Mouse (Mus musculus) embryonic facial prominence, embryonic 11.5 days (tissue): ENCODE results near the gene Bik. TPM values are rescaled to one million over a fixed set of nuclear protein-coding genes. Genes with fewer than 3 reads are reported as not detected.

ENCODE experiments used
- ATAC-seq: fragments of 200-750 bp; cut with Nextera tagmentation; replicated peaks from 2 replicates; pipeline ENCODE4 v1.8.0; 2017; ENCODE audit warnings: low read depth; ENCODE audit not compliant: insufficient number of reproducible peaks, low FRiP score, low TSS enrichment
- DNase-seq: peaks from one replicate; pipeline ENCODE4 v3.0.0-alpha.2; 2015; ENCODE audit warnings: low spot score
- H3K27ac ChIP-seq: fragments of 300-500 bp; sonication (generic); replicated peaks from 2 replicates; pipeline ENCODE4 v1.5.1; 2014; ENCODE audit warnings: mild to moderate bottlenecking, low read depth, low read length, control low read depth
- H3K27me3 ChIP-seq: fragments of 300-500 bp; sonication (generic); 2 replicates; pipeline ENCODE4 v1.6.1; 2014; ENCODE audit warnings: mild to moderate bottlenecking, low read length, moderate library complexity, mixed read lengths; ENCODE audit not compliant: control insufficient read depth, insufficient read depth
- H3K36me3 ChIP-seq: fragments of 300-500 bp; sonication (generic); replicated peaks from 2 replicates; pipeline ENCODE4 v1.6.1; 2014; ENCODE audit warnings: low read depth, mild to moderate bottlenecking, low read length, moderate library complexity, mixed read lengths; ENCODE audit not compliant: control insufficient read depth, insufficient read depth
- H3K4me1 ChIP-seq: fragments of 300-500 bp; sonication (generic); 2 replicates; pipeline ENCODE4 v1.6.1; 2014; ENCODE audit warnings: low read length, mixed read lengths; ENCODE audit not compliant: control insufficient read depth, insufficient read depth
- H3K4me2 ChIP-seq: fragments of 300-500 bp; sonication (generic); 2 replicates; pipeline ENCODE4 v1.6.1; 2014; ENCODE audit warnings: low read depth, mild to moderate bottlenecking, control low read depth, low read length, moderate library complexity
- H3K4me3 ChIP-seq: fragments of 300-500 bp; sonication (generic); 2 replicates; pipeline ENCODE4 v1.5.1; 2014; ENCODE audit warnings: low read depth, low read length, control low read depth
- H3K9ac ChIP-seq: fragments of 300-500 bp; sonication (generic); replicated peaks from 2 replicates; pipeline ENCODE4 v1.6.1; 2014; ENCODE audit warnings: mild to moderate bottlenecking, control low read depth, low read length
- H3K9me3 ChIP-seq: fragments of 300-500 bp; sonication (generic); replicated peaks from 2 replicates; pipeline ENCODE4 v1.6.1; 2016; ENCODE audit warnings: mild to moderate bottlenecking, low read length, inconsistent platforms, mixed read lengths; ENCODE audit not compliant: control insufficient read depth
- WGBS: fragments of 180-500 bp; shearing (Covaris S2); extraction: QIAGEN DNeasy Blood & Tissue Kit; methylation state at CpG from one replicate; pipeline ENCODE4 v1.1.7; 2014; 5-methylcytosine and 5-hydroxymethylcytosine counted together
- polyA plus RNA-seq: library from polyadenylated mRNA; unstranded; fragments of >200 nt; fragmentation: Nextera tagmentation; extraction: Ambion mirVana; gene quantifications from 2 replicates; pipeline ENCODE4 v1.2.1, GENCODE M21; 2014

The Bik gene
- polyA plus RNA-seq, 1 experiment from 2014 or later = 2.7 TPM

DNA sequence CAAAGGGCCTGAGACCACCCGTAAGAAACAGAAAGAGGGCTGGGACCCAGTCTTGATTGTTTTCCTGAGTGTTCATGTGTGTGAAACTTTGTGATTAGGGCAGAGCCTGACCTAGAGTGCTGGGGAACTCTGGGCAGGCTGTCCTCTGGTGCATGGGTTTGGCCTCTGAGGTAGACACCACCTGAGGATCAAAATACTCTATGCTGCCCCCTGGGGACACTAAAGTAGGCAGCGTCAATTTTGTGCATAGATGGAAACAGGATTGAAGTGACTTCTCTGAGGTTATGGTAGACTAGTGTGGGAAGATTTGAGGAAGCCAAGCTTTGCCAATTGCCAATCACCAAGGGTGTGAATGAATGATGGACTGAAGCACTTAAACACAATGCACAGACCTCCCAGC, 44.0 kb downstream of the Bik start:
- H3K4me1 ChIP-seq = no peaks in the 10 kb centered on the region
- H3K9ac ChIP-seq = no peak overlapping the region
- no peaks in the 10 kb centered on the region for H3K9me3 ChIP-seq
- H3K27me3 ChIP-seq = no peaks in the 10 kb centered on the region
- no peak overlapping the region for H3K27ac ChIP-seq
- 71% methylated on average over 2 of the region's 2 CpGs for WGBS
- DNase-seq (no peak), ATAC-seq (no peak)
- no peak overlapping the region for H3K4me3 ChIP-seq
- H3K4me2 ChIP-seq = no peak overlapping the region
- no peaks in the 10 kb centered on the region for H3K36me3 ChIP-seq

DNA sequence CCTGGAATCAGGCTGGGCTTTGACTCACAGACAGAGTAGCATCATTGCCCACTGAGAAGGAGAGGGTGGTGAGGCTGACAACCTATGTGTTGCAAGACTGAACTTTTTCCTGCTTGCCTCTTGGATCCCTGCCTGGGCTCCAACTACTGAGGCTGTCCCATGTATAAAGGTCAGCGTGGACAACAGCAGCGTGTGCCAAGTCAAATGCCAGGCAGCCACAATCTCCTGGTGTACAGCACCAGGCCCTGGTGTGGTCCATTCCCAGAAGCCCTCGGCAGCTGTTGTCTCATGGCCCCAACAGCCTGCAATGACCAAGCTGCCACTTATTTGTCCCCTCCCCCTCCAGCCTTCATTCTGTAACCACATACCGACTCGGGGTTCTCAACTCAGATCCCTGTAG, 45.0 kb downstream of the Bik start:
- 89% methylated on average over 5 of the region's 5 CpGs for WGBS

GRCm38 (mm10) chr15:83572132-83572531, 45.5 kb downstream of the Bik start:
- Histone ChIP-seq H3K4me2 (no peak overlapping the region), H3K9ac (no peak overlapping the region), H3K36me3 (peaks cover 9% of the 10 kb centered on the region), H3K9me3 (no peaks in the 10 kb centered on the region), H3K27me3 (no peaks in the 10 kb centered on the region), H3K4me1 (no peaks in the 10 kb centered on the region), H3K27ac (no peak overlapping the region), H3K4me3 (no peak overlapping the region)
- ATAC-seq (no peak), DNase-seq (no peak)
- 81% methylated on average over 4 of the region's 4 CpGs for WGBS

More for the DNA sequence above, 45.0 kb downstream of the Bik start:
- Histone ChIP-seq H3K27ac (no peak overlapping the region), H3K27me3 (no peaks in the 10 kb centered on the region), H3K9me3 (no peaks in the 10 kb centered on the region), H3K4me2 (no peak overlapping the region), H3K4me1 (no peaks in the 10 kb centered on the region), H3K36me3 (peaks cover 7% of the 10 kb centered on the region), H3K9ac (no peak overlapping the region), H3K4me3 (no peak overlapping the region)
- no peak for DNase-seq
- no peak for ATAC-seq

DNA sequence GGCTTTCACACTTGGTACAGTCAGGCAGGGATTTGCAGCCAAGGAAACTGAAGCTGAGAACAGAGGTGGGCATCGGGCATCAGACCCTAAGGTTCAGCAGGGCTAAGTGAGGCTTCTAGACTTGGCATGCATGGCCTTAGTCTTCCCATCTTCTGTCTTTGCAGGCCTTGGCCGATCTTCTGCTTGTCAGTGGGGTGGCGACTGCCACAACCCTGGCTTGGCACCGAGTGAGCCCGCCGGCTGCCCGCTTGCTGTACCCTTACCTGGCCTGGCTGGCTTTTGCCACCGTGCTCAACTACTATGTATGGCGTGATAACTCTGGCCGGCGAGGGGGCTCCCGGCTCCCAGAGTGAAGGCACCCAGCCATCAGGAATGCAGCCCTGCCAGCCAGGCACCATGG, 46.9 kb downstream of the Bik start:
- ATAC-seq (no peak), DNase-seq (no peak)
- Histone ChIP-seq H3K4me1 (no peaks in the 10 kb centered on the region), H3K9ac (no peak overlapping the region), H3K9me3 (no peaks in the 10 kb centered on the region), H3K36me3 (peaks cover 9% of the 10 kb centered on the region), H3K27me3 (no peaks in the 10 kb centered on the region), H3K4me2 (no peak overlapping the region), H3K27ac (no peak overlapping the region), H3K4me3 (no peak overlapping the region)
- 96% methylated on average over 12 of the region's 12 CpGs for WGBS

- ATAC-seq = no peak
Observed at GRCm38 (mm10) chr15:83574731-83575351, 48.2 kb downstream of the Bik start.

DNA sequence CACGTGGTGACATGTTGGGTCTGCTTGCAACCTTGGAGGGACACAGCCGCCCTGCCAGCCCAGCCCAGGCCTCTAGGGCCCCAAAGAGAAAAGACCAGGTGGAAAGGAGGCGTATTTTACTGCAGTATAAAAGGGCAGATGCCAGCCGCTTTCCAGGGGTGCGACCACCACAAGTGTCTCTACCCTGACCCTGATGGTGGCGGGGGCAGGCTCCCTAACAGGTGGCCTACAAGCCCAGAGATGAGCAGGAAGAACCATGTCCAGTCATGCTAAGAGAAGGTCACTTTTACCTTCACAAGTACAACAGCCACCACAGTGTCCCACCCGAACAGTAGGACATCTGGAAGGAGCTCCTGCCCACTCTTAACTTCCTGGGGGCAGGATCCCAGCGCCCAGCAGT, 48.9 kb downstream of the Bik start:
- 93% methylated on average over 8 of the region's 8 CpGs for WGBS
- Histone ChIP-seq H3K9me3 (no peaks in the 10 kb centered on the region), H3K9ac (no peak overlapping the region), H3K4me2 (no peak overlapping the region), H3K27me3 (no peaks in the 10 kb centered on the region), H3K4me3 (no peak overlapping the region), H3K36me3 (peaks cover 15% of the 10 kb centered on the region), H3K4me1 (no peaks in the 10 kb centered on the region), H3K27ac (no peak overlapping the region)
- ATAC-seq (no peak), DNase-seq (no peak)

More at GRCm38 (mm10) chr15:83574731-83575351, 48.2 kb downstream of the Bik start:
- peaks cover 12% of the 10 kb centered on the region for H3K36me3 ChIP-seq
- H3K9me3 ChIP-seq = no peaks in the 10 kb centered on the region
- no peaks in the 10 kb centered on the region for H3K27me3 ChIP-seq
- no peak for DNase-seq
- no peak overlapping the region for H3K4me3 ChIP-seq
- H3K9ac ChIP-seq = no peak overlapping the region
- H3K4me2 ChIP-seq = no peak overlapping the region
- WGBS = 86% methylated on average over 6 of the region's 6 CpGs
- H3K27ac ChIP-seq = no peak overlapping the region
- no peaks in the 10 kb centered on the region for H3K4me1 ChIP-seq

DNA sequence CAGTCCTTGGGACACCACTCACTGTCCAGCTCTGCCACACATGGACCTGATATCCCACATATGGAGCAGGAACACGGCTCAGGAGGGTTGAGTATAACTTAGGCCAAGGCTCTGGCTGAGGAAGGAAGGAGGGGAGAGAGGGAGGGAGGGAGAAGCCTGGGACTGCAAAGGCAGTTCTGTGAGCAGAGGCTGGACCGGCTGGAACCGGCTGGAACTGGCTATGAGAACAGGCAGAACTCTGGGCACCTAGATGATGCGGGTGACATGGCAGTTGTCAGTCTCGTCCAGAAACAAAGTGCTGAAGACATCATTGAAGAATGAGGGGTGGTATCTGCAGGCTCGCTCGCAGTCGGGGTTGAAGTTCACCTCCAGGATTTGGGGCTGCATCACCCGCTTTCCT, 50.0 kb downstream of the Bik start:
- no peak for DNase-seq
- H3K4me3 ChIP-seq = no peak overlapping the region
- WGBS = 89% methylated on average over 9 of the region's 9 CpGs
- H3K9me3 ChIP-seq = no peaks in the 10 kb centered on the region
- peaks cover 19% of the 10 kb centered on the region for H3K36me3 ChIP-seq
- no peaks in the 10 kb centered on the region for H3K27me3 ChIP-seq
- no peak for ATAC-seq
- no peak overlapping the region for H3K4me2 ChIP-seq
- H3K9ac ChIP-seq = no peak overlapping the region
- H3K4me1 ChIP-seq = no peaks in the 10 kb centered on the region
- no peak overlapping the region for H3K27ac ChIP-seq

GRCm38 (mm10) chr15:83582931-83583330, 56.3 kb downstream of the Bik start:
- DNase-seq (no peak), ATAC-seq (no peak)
- H3K27me3 ChIP-seq = no peaks in the 10 kb centered on the region
- no peak overlapping the region for H3K4me2 ChIP-seq
- no peaks in the 10 kb centered on the region for H3K9me3 ChIP-seq
- WGBS = 70% methylated on average over 4 of the region's 4 CpGs
- H3K4me1 ChIP-seq = no peaks in the 10 kb centered on the region
- H3K36me3 ChIP-seq = peaks cover 30% of the 10 kb centered on the region
- H3K27ac ChIP-seq = no peak overlapping the region
- no peak overlapping the region for H3K4me3 ChIP-seq
- no peak overlapping the region for H3K9ac ChIP-seq
